Mouse (Mus musculus): ENCODE measurements around the gene Rhoq. TPM values are rescaled to one million over a fixed set of nuclear protein-coding genes. Genes with fewer than 3 reads are reported as not detected.

Rhoq gene
- polyA plus RNA-seq, 1 experiment from 2014 or later = 5.7 TPM

- Histone ChIP-seq H3K27me3 (no peaks in the 10 kb centered on the region), H3K4me1 (peaks cover 14% of the 10 kb centered on the region), H3K36me3 (ENCODE audit: poor library complexity, severe bottlenecking) (peaks cover 23% of the 10 kb centered on the region), H3K9me3 (replicated peaks) (no peaks in the 10 kb centered on the region), H3K9ac (no peak overlapping the region), H3K4me3 (no peak overlapping the region), H3K4me2 (no peak overlapping the region), H3K27ac (no peak overlapping the region)
- 95% methylated on average over 5 of the region's 5 CpGs for WGBS
- ATAC-seq = no peak
These were observed 56.8 kb downstream of the Rhoq start for GRCm38 (mm10) chr17:87019692-87020091.

DNA sequence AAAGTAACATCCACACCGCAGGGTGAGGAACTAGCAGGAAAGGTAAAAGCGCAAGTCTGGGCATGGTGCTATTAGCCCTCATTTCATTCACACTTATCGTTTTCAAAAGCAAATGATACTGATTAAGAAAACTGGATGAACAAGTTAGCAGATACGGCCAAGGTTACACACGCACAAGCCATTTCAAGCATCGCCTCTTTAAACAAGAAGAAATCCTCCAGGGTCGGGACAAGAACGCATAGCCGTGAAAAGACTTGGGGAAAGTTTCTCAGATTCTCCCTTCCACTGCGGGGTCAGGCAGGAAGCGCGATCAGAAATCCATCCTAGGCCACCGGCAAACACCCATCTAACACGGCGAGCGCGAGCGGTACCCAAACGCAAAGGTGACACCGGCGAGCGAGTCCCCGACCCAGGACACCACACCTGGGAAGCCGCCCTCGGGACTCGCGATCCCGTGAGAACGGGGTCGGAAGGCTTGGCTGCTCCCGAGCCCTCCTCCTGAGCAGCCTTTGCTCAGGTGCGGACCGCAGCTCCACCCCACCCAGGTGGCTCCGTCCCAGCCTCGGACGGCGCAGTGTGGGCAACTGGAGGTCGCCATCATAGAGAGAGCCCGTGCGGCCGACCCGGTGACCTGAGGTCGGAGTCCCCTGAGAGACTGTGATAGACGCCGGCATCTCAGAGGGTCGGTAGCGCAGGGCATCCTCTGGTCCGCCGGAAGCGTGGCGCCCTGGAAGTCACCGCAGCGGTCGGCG is 61.8 kb downstream of the Rhoq start:
- peak; percentile 80; the same call in 1 of the 2 replicates for ATAC-seq
- Histone ChIP-seq H3K27me3 (no peaks in the 10 kb centered on the region), H3K27ac (no peak overlapping the region), H3K4me3 (peak overlapping the region; percentile 91), H3K36me3 (ENCODE audit: poor library complexity, severe bottlenecking) (peaks cover 21% of the 10 kb centered on the region), H3K9ac (peak overlapping the region; percentile 81), H3K4me1 (peaks cover 26% of the 10 kb centered on the region), H3K9me3 (replicated peaks) (no peaks in the 10 kb centered on the region), H3K4me2 (peak overlapping the region; percentile 96)
- under 1% methylated on average over 55 of the region's 55 CpGs for WGBS

- WGBS = under 1% methylated on average over 39 of the region's 43 CpGs
- Histone ChIP-seq H3K9me3 (replicated peaks) (no peaks in the 10 kb centered on the region), H3K36me3 (ENCODE audit: poor library complexity, severe bottlenecking) (peaks cover 18% of the 10 kb centered on the region), H3K27me3 (no peaks in the 10 kb centered on the region), H3K4me2 (peak within 1 kb of the TSS; percentile 96), H3K27ac (no peak within 1 kb of the TSS), H3K9ac (peak within 1 kb of the TSS; percentile 81), H3K4me1 (peaks cover 26% of the 10 kb centered on the region), H3K4me3 (peak within 1 kb of the TSS; percentile 91)
- peak; percentile 99 for ATAC-seq
These were observed 62.5 kb downstream of the Rhoq start, which contains the start of the genes Pigf and Cript for GRCm38 (mm10) chr17:87025269-87025949. Pigf (minus strand) TSS chr17:87025406. Cript (plus strand) TSS chr17:87025550.

- H3K9me3 ChIP-seq (replicated peaks) = no peaks in the 10 kb centered on the region
- H3K4me2 ChIP-seq = no peak overlapping the region
- 61% methylated on average over 9 of the region's 10 CpGs for WGBS
- H3K27me3 ChIP-seq = no peaks in the 10 kb centered on the region
- H3K4me1 ChIP-seq = 0 out of 2 replicates have a peak, but pooled peaks cover 4% of the 10 kb centered on the region
- H3K9ac ChIP-seq = no peak overlapping the region
- H3K4me3 ChIP-seq = no peak overlapping the region
- H3K36me3 ChIP-seq (ENCODE audit: poor library complexity, severe bottlenecking) = peaks cover 48% of the 10 kb centered on the region
- ATAC-seq = no peak
- no peak overlapping the region for H3K27ac ChIP-seq
These were observed 73.5 kb downstream of the Rhoq start for GRCm38 (mm10) chr17:87036141-87037073.

- ATAC-seq = no peak
- Histone ChIP-seq H3K4me1 (peaks cover 9% of the 10 kb centered on the region; the same call in 1 of the 2 replicates), H3K27me3 (no peaks in the 10 kb centered on the region), H3K9ac (no peak overlapping the region), H3K4me3 (no peak overlapping the region), H3K4me2 (no peak overlapping the region), H3K36me3 (ENCODE audit: poor library complexity, severe bottlenecking) (peaks cover 37% of the 10 kb centered on the region), H3K27ac (no peak overlapping the region), H3K9me3 (replicated peaks) (no peaks in the 10 kb centered on the region)
- 91% methylated on average over 5 of the region's 5 CpGs for WGBS
These were observed 75.6 kb downstream of the Rhoq start for GRCm38 (mm10) chr17:87038496-87038895.

GRCm38 (mm10) chr17:87041739-87042138 is 78.9 kb downstream of the Rhoq start:
- WGBS = 70% methylated on average over 19 of the region's 19 CpGs
- H3K36me3 ChIP-seq (ENCODE audit: poor library complexity, severe bottlenecking) = peaks cover 16% of the 10 kb centered on the region; the same call in 1 of the 2 replicates
- no peaks in the 10 kb centered on the region for H3K9me3 ChIP-seq (replicated peaks)
- H3K9ac ChIP-seq = no peak overlapping the region
- no peak overlapping the region for H3K4me3 ChIP-seq
- no peak overlapping the region for H3K4me2 ChIP-seq
- ATAC-seq = peak; percentile 14; the same call in 1 of the 2 replicates
- H3K27ac ChIP-seq = no peak overlapping the region
- no peaks in the 10 kb centered on the region for H3K27me3 ChIP-seq
- peaks cover 9% of the 10 kb centered on the region; the same call in 1 of the 2 replicates for H3K4me1 ChIP-seq

DNA sequence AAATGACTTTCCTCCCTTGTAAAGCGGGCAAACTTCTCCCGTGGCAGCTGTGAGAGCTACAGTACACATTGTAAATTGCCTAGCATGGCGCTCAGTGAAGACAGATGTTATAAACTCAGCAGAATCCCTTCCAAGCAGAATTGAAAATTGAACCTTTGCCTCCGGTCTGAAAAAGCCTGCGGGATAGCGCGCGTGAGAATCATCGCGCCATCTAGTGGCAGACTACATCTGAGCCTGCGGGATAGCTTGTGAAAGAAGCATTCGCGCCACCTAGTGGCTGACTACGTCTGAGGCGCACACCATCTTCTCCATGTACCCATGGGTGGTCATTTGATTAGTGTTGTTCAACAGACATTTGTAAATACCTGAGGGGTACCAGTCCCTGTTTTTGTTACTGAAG is 81.5 kb downstream of the Rhoq start:
- Histone ChIP-seq H3K36me3 (ENCODE audit: poor library complexity, severe bottlenecking) (no peaks in the 10 kb centered on the region), H3K9me3 (replicated peaks) (no peaks in the 10 kb centered on the region), H3K9ac (no peak overlapping the region), H3K4me2 (no peak overlapping the region), H3K4me3 (no peak overlapping the region), H3K27me3 (no peaks in the 10 kb centered on the region), H3K4me1 (peaks cover 9% of the 10 kb centered on the region; the same call in 1 of the 2 replicates), H3K27ac (no peak overlapping the region)
- 2% methylated on average over 15 of the region's 15 CpGs for WGBS
- peak; percentile 83 for ATAC-seq

GRCm38 (mm10) chr17:87044796-87045195 is 81.9 kb downstream of the Rhoq start:
- Histone ChIP-seq H3K4me1 (peaks cover 9% of the 10 kb centered on the region; the same call in 1 of the 2 replicates), H3K9ac (no peak overlapping the region), H3K27ac (no peak overlapping the region), H3K36me3 (ENCODE audit: poor library complexity, severe bottlenecking) (no peaks in the 10 kb centered on the region), H3K9me3 (replicated peaks) (no peaks in the 10 kb centered on the region), H3K4me3 (no peak overlapping the region), H3K27me3 (no peaks in the 10 kb centered on the region), H3K4me2 (no peak overlapping the region)
- 86% methylated on average over 8 of the region's 8 CpGs for WGBS
- peak; percentile 38; the same call in 1 of the 2 replicates for ATAC-seq

Other genes with a start within 250 kb of the Rhoq start
- 3.2 and 3.5 TPM in 2 replicates for gene Epas1, start 209.4 kb upstream of the Rhoq start, polyA plus RNA-seq (2015; fragmentation: Nextera tagmentation; extraction: Ambion mirVana)
- gene Tmem247, start 45.7 kb upstream of the Rhoq start, polyA plus RNA-seq (2015; fragmentation: Nextera tagmentation; extraction: Ambion mirVana) = not detected in 2 replicates
- not detected in 2 replicates for gene Atp6v1e2, start 15.2 kb upstream of the Rhoq start, polyA plus RNA-seq (2015; fragmentation: Nextera tagmentation; extraction: Ambion mirVana)
- 38.7 and 40.5 TPM in 2 replicates for gene Pigf, start 62.3 kb downstream of the Rhoq start, polyA plus RNA-seq (2015; fragmentation: Nextera tagmentation; extraction: Ambion mirVana)
- 226 and 247 TPM in 2 replicates for gene Cript, start 62.5 kb downstream of the Rhoq start, polyA plus RNA-seq (2015; fragmentation: Nextera tagmentation; extraction: Ambion mirVana)
- 7.5 and 8.2 TPM in 2 replicates for gene Socs5, start 144.6 kb downstream of the Rhoq start, polyA plus RNA-seq (2015; fragmentation: Nextera tagmentation; extraction: Ambion mirVana)

Measured in forebrain, embryonic 13.5 days (tissue).